ENCODE assay signal across 16 mouse cellular contexts in genomic region chr11:30132581-30132980, GRCm38 (mm10).
"Had no signal": no experiment of that assay in that cellular context is flagged by ENCODE, and none has a peak within 500 bp of the region (broad histone marks: within the 10 kb centered on the region; RNA-seq: fewer than 3 reads in every experiment).

No protein-coding gene starts in this region.

- H3K9me3 ChIP-seq: liver, embryonic 15.5 days; megakaryocyte, embryonic 14.5 days; midbrain, embryonic 12.5 days; midbrain, embryonic 15.5 days; neural tube, embryonic 12.5 days; stomach, embryonic 15.5 days had no signal

- H3K27ac ChIP-seq: liver, embryonic 15.5 days; macrophage; midbrain, embryonic 12.5 days; midbrain, embryonic 15.5 days; neural tube, embryonic 12.5 days; stomach, embryonic 15.5 days; stomach, postnatal 0 days had no signal

- H3K9ac ChIP-seq: liver, embryonic 15.5 days; liver, postnatal 0 days; midbrain, embryonic 12.5 days; midbrain, embryonic 15.5 days; neural tube, embryonic 12.5 days; stomach, embryonic 15.5 days had no signal

- H3K4me1 ChIP-seq: liver, embryonic 15.5 days; midbrain, embryonic 12.5 days; midbrain, embryonic 15.5 days; neural tube, embryonic 12.5 days; stomach, embryonic 15.5 days had no signal

- H3K4me3 ChIP-seq: liver, embryonic 15.5 days; megakaryocyte, embryonic 14.5 days; midbrain, embryonic 12.5 days; midbrain, embryonic 15.5 days; neural tube, embryonic 12.5 days; stomach, embryonic 15.5 days had no signal

- H3K4me2 ChIP-seq: liver, embryonic 15.5 days; midbrain, embryonic 12.5 days; midbrain, embryonic 15.5 days; neural tube, embryonic 12.5 days; stomach, embryonic 15.5 days had no signal

- ATAC-seq: liver, postnatal 0 days; midbrain, embryonic 15.5 days had no signal

- DNase-seq: liver, postnatal 0 days; lung, adult 2 months; lung, postnatal 14 days; lung, postnatal 36 days; right cerebral cortex, postnatal 14 days; thymus, adult 2 months; thymus, postnatal 25 days; thymus, postnatal 4 days had no signal

- H3K27me3 ChIP-seq: liver, embryonic 15.5 days; megakaryocyte, embryonic 14.5 days; midbrain, embryonic 12.5 days; midbrain, embryonic 15.5 days; neural tube, embryonic 12.5 days; stomach, embryonic 15.5 days had no signal
